Mouse (Mus musculus) kidney, postnatal 0 days (tissue): ENCODE data around the gene Nav3. TPM values are rescaled to one million over a fixed set of nuclear protein-coding genes. Genes with fewer than 3 reads are reported as not detected.

Experiments
- ATAC-seq: fragments of 200-750 bp; cut with Nextera tagmentation; replicated peaks from 2 replicates; pipeline ENCODE4 v1.8.0; 2017; ENCODE audit warnings: low read depth, moderate number of reproducible peaks, moderate TSS enrichment, moderate library complexity; ENCODE audit not compliant: low FRiP score
- DNase-seq: peaks from one replicate; pipeline ENCODE4 v3.0.0-alpha.2; 2016; ENCODE audit warnings: low spot score
- H3K27ac ChIP-seq: fragments of 300-500 bp; sonication (generic); 2 replicates; pipeline ENCODE4 v1.5.1; 2014; ENCODE audit warnings: mild to moderate bottlenecking
- H3K27me3 ChIP-seq: fragments of 300-500 bp; sonication (generic); 2 replicates; pipeline ENCODE4 v1.6.1; 2014; ENCODE audit warnings: low read length, mixed read lengths; ENCODE audit not compliant: insufficient read depth
- H3K36me3 ChIP-seq: fragments of 300-500 bp; sonication (generic); 2 replicates; pipeline ENCODE4 v1.6.1; 2014; ENCODE audit warnings: low read length, mixed read lengths; ENCODE audit not compliant: insufficient read depth
- H3K4me1 ChIP-seq: fragments of 300-500 bp; sonication (generic); replicated peaks from 2 replicates; pipeline ENCODE4 v1.6.1; 2014; ENCODE audit warnings: antibody characterized with exemption, low read length, mixed read lengths; ENCODE audit not compliant: insufficient read depth
- H3K4me2 ChIP-seq: fragments of 300-500 bp; sonication (generic); 2 replicates; pipeline ENCODE4 v1.6.1; 2014; ENCODE audit warnings: mild to moderate bottlenecking, low read length, moderate library complexity, mixed read lengths
- H3K4me3 ChIP-seq: fragments of 300-500 bp; sonication (generic); replicated peaks from 2 replicates; pipeline ENCODE4 v1.5.1; 2014; ENCODE audit warnings: low read depth, low read length
- H3K9ac ChIP-seq: fragments of 300-500 bp; sonication (generic); 2 replicates; pipeline ENCODE4 v1.6.1; 2014; ENCODE audit warnings: low read depth, low read length
- H3K9me3 ChIP-seq: fragments of 300-500 bp; sonication (generic); replicated peaks from 2 replicates; pipeline ENCODE4 v1.6.1; 2016; ENCODE audit warnings: low read length, inconsistent platforms, mixed read lengths
- CTCF ChIP-seq: IDR thresholded peaks from 2 replicates; pipeline ENCODE4 v1.5.1; 2016; ENCODE audit warnings: antibody characterized with exemption, low read depth, mild to moderate bottlenecking, moderate library complexity
- WGBS: fragments of 180-500 bp; shearing (Covaris S2); extraction: QIAGEN DNeasy Blood & Tissue Kit; methylation state at CpG from one replicate; pipeline ENCODE4 v1.1.7; 2014; 5-methylcytosine and 5-hydroxymethylcytosine counted together
- polyA plus RNA-seq: library from polyadenylated mRNA; unstranded; fragments of >200 nt; fragmentation: Nextera tagmentation; extraction: Ambion mirVana; gene quantifications from 2 replicates; pipeline ENCODE4 v1.2.1, GENCODE M21; 2015

Gene Nav3
- polyA plus RNA-seq, 1 experiment from 2014 or later = 6.0 TPM

GRCm38 (mm10) chr10:110175874-110176273 lies 280.1 kb downstream of the Nav3 start:
- no peak for TF ChIP-seq CTCF
- H3K4me1 ChIP-seq = no peaks in the 10 kb centered on the region
- no peak for ATAC-seq
- H3K27ac ChIP-seq = no peak overlapping the region
- no peak overlapping the region for H3K9ac ChIP-seq
- WGBS = 74% methylated on average over 5 of the region's 5 CpGs
- H3K27me3 ChIP-seq = no peaks in the 10 kb centered on the region
- H3K4me2 ChIP-seq = no peak overlapping the region
- H3K9me3 ChIP-seq = no peaks in the 10 kb centered on the region
- peak; percentile 18 for DNase-seq
- no peak overlapping the region for H3K4me3 ChIP-seq
- no peaks in the 10 kb centered on the region for H3K36me3 ChIP-seq

GRCm38 (mm10) chr10:110169416-110169815 lies 286.6 kb downstream of the Nav3 start:
- no peak for TF ChIP-seq CTCF
- Histone ChIP-seq H3K4me1 (no peaks in the 10 kb centered on the region), H3K9ac (no peak overlapping the region), H3K27ac (no peak overlapping the region), H3K4me3 (no peak overlapping the region), H3K27me3 (no peaks in the 10 kb centered on the region), H3K9me3 (no peaks in the 10 kb centered on the region), H3K36me3 (no peaks in the 10 kb centered on the region), H3K4me2 (no peak overlapping the region)
- DNase-seq (no peak), ATAC-seq (peak; percentile 59; the same call in 1 of the 2 replicates)
- WGBS = 84% methylated on average over 6 of the region's 6 CpGs

GRCm38 (mm10) chr10:110168892-110169291 lies 287.1 kb downstream of the Nav3 start:
- H3K27ac ChIP-seq = no peak overlapping the region
- no peaks in the 10 kb centered on the region for H3K27me3 ChIP-seq
- H3K4me1 ChIP-seq = no peaks in the 10 kb centered on the region
- H3K9ac ChIP-seq = no peak overlapping the region
- H3K9me3 ChIP-seq = no peaks in the 10 kb centered on the region
- 78% methylated on average over 2 of the region's 2 CpGs for WGBS
- no peak for DNase-seq
- no peak overlapping the region for H3K4me2 ChIP-seq
- no peak for ATAC-seq
- no peak overlapping the region for H3K4me3 ChIP-seq
- no peak for TF ChIP-seq CTCF
- no peaks in the 10 kb centered on the region for H3K36me3 ChIP-seq

- H3K9me3 ChIP-seq = no peaks in the 10 kb centered on the region
- no peak for TF ChIP-seq CTCF
- no peak overlapping the region for H3K27ac ChIP-seq
- ATAC-seq (no peak), DNase-seq (no peak)
- no peak overlapping the region for H3K9ac ChIP-seq
- no peaks in the 10 kb centered on the region for H3K4me1 ChIP-seq
- no peak overlapping the region for H3K4me2 ChIP-seq
- H3K4me3 ChIP-seq = no peak overlapping the region
- no peaks in the 10 kb centered on the region for H3K27me3 ChIP-seq
- H3K36me3 ChIP-seq = no peaks in the 10 kb centered on the region
These were observed 293.4 kb downstream of the Nav3 start for GRCm38 (mm10) chr10:110162596-110162995.

GRCm38 (mm10) chr10:110160894-110161293 lies 295.1 kb downstream of the Nav3 start:
- Histone ChIP-seq H3K4me1 (no peaks in the 10 kb centered on the region), H3K27ac (no peak overlapping the region), H3K27me3 (no peaks in the 10 kb centered on the region), H3K9me3 (no peaks in the 10 kb centered on the region), H3K36me3 (no peaks in the 10 kb centered on the region), H3K4me2 (no peak overlapping the region), H3K4me3 (no peak overlapping the region), H3K9ac (no peak overlapping the region)
- WGBS = 37% methylated on average over 5 of the region's 5 CpGs
- TF ChIP-seq CTCF = no peak
- ATAC-seq (0 out of 2 replicates have a peak, but pooled peaks have one; percentile 36), DNase-seq (peak; percentile 24)

- TF ChIP-seq CTCF = no peak
- no peak for ATAC-seq
- no peaks in the 10 kb centered on the region for H3K9me3 ChIP-seq
- H3K27ac ChIP-seq = no peak overlapping the region
- no peaks in the 10 kb centered on the region for H3K36me3 ChIP-seq
- H3K27me3 ChIP-seq = no peaks in the 10 kb centered on the region
- H3K4me2 ChIP-seq = no peak overlapping the region
- no peak overlapping the region for H3K4me3 ChIP-seq
- H3K4me1 ChIP-seq = no peaks in the 10 kb centered on the region
- no peak for DNase-seq
- WGBS = 25% methylated on average over 1 of the region's 1 CpGs
- no peak overlapping the region for H3K9ac ChIP-seq
These were observed 296.5 kb downstream of the Nav3 start for GRCm38 (mm10) chr10:110159548-110159947.

DNA sequence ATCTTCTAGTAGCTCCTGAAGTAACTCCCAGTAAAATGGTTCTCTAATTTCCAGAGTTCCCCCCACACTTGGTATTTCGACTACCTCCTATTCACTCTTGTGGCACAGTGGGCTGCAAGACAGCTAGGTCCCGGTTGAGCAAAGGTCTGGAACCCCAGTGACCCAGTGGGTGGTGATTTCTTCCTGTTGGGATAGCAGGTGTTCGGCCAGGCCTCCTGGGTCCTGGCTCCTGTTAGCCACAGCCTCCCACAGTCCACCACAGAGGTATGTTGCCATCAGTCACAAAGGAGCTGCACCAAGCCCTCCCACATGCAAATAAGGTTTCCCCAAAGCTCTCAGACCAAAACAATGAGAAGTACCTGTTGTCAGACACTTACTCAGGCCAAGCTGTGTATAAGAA lies 297.9 kb downstream of the Nav3 start:
- H3K9me3 ChIP-seq = no peaks in the 10 kb centered on the region
- H3K9ac ChIP-seq = no peak overlapping the region
- TF ChIP-seq CTCF = no peak
- no peak for DNase-seq
- WGBS = 57% methylated on average over 3 of the region's 3 CpGs
- no peak for ATAC-seq
- no peak overlapping the region for H3K4me3 ChIP-seq
- H3K27me3 ChIP-seq = no peaks in the 10 kb centered on the region
- no peak overlapping the region for H3K27ac ChIP-seq
- H3K4me2 ChIP-seq = no peak overlapping the region
- no peaks in the 10 kb centered on the region for H3K4me1 ChIP-seq
- H3K36me3 ChIP-seq = no peaks in the 10 kb centered on the region
